Mouse (Mus musculus) CH12.LX (cell line): ENCODE data around the gene Rgs12. TPM values are rescaled to one million over a fixed set of nuclear protein-coding genes. Genes with fewer than 3 reads are reported as not detected.
A peak's percentile ranks its signal among the peaks of the same experiment; 100 is the strongest.

Experiments
- DNase-seq: peaks from one replicate; pipeline ENCODE4 v3.0.0-alpha.2; 2013; ENCODE audit errors: extremely low read depth
- H3K27ac ChIP-seq: 2 replicates; pipeline ENCODE4 v1.5.1; 2012; ENCODE audit warnings: low read depth, mild to moderate bottlenecking, control low read depth, moderate library complexity; ENCODE audit not compliant: insufficient read depth
- H3K27me3 ChIP-seq: replicated peaks from 2 replicates; pipeline ENCODE3; 2012; ENCODE audit warnings: inconsistent platforms
- H3K36me3 ChIP-seq, 2 experiments: replicated peaks in 1 of 2; 2 replicates each; pipeline versions ENCODE3 to v1.6.1; 2012; ENCODE audit warnings: inconsistent platforms in 1 of 2, low read length in 1 of 2, mild to moderate bottlenecking in 1 of 2, mixed read lengths in 1 of 2, moderate library complexity in 1 of 2; ENCODE audit not compliant: control insufficient read depth in 1 of 2, insufficient read depth in 1 of 2
- H3K4me1 ChIP-seq, 2 experiments: 2 replicates each; pipeline ENCODE4 v1.6.1; 2012; ENCODE audit warnings: inconsistent platforms in 1 of 2, moderate library complexity in 1 of 2; ENCODE audit not compliant: insufficient read depth in 2 of 2, control insufficient read depth in 1 of 2
- H3K4me2 ChIP-seq: 2 replicates; pipeline ENCODE4 v1.6.1; 2012; ENCODE audit warnings: low read depth, mild to moderate bottlenecking, control low read depth; ENCODE audit not compliant: poor library complexity, insufficient read depth, severe bottlenecking
- H3K4me3 ChIP-seq, 3 experiments: fragments of 150-350 bp in 1 of 3; sonication (generic) in 1 of 3; replicated peaks in 1 of 3; 2 replicates each; pipeline versions ENCODE3 to v1.5.1; 2011 to 2012; ENCODE audit warnings: low read depth in 2 of 3, low read length in 2 of 3, mild to moderate bottlenecking in 2 of 3, moderate library complexity in 2 of 3, control low read depth in 1 of 3, improper control_type of control experiment in 1 of 3, inconsistent platforms in 1 of 3, mixed read lengths in 1 of 3; ENCODE audit not compliant: poor library complexity in 1 of 3
- H3K79me2 ChIP-seq: replicated peaks from 2 replicates; pipeline ENCODE4 v1.6.1; 2012; ENCODE audit warnings: mild to moderate bottlenecking, moderate library complexity; ENCODE audit not compliant: control insufficient read depth, poor library complexity, insufficient read depth, severe bottlenecking; ENCODE audit errors: extremely low read depth
- H3K9ac ChIP-seq: 2 replicates; pipeline ENCODE4 v1.6.1; 2012; ENCODE audit warnings: low read depth, mild to moderate bottlenecking, control low read depth, moderate library complexity; ENCODE audit not compliant: insufficient read depth
- H3K9me3 ChIP-seq: replicated peaks from 2 replicates; pipeline ENCODE3; 2012; ENCODE audit warnings: low read length, inconsistent platforms, mixed read lengths
- CHD1 ChIP-seq: IDR thresholded peaks from 2 replicates; pipeline ENCODE4 v1.6.1; 2012; ENCODE audit warnings: low read depth, low read length, improper control_type of control experiment, inconsistent platforms
- CTCF ChIP-seq, 2 experiments: IDR thresholded peaks in 1 of 2; conservative IDR thresholded peaks in 1 of 2; 2 replicates each; pipeline ENCODE4 v1.5.1; 2011 to 2012; ENCODE audit warnings: low read depth in 2 of 2, low read length in 2 of 2, improper control_type of control experiment in 1 of 2, inconsistent platforms in 1 of 2, mild to moderate bottlenecking in 1 of 2, moderate library complexity in 1 of 2
- E2F4 ChIP-seq: IDR thresholded peaks from 2 replicates; pipeline ENCODE4 v1.6.1; 2011; ENCODE audit warnings: low read depth, low read length, improper control_type of control experiment; ENCODE audit not compliant: insufficient replicate concordance
- ELF1 ChIP-seq: IDR thresholded peaks from 2 replicates; pipeline ENCODE4 v1.6.1; 2014; ENCODE audit warnings: low read depth, mild to moderate bottlenecking, inconsistent platforms, low read length, improper control_type of control experiment
- EP300 ChIP-seq: IDR thresholded peaks from 2 replicates; pipeline ENCODE4 v1.6.1; 2011; ENCODE audit warnings: low read length, improper control_type of control experiment
- ETS1 ChIP-seq: conservative IDR thresholded peaks from 2 replicates; pipeline ENCODE4 v1.6.1; 2012; ENCODE audit warnings: low read depth, mild to moderate bottlenecking, inconsistent platforms, low read length, improper control_type of control experiment, moderate library complexity
- IRF4 ChIP-seq: IDR thresholded peaks from 2 replicates; pipeline ENCODE4 v1.6.1; 2014; ENCODE audit warnings: low read depth, mild to moderate bottlenecking, inconsistent platforms, low read length, improper control_type of control experiment
- MAX ChIP-seq: IDR thresholded peaks from 2 replicates; pipeline ENCODE4 v1.6.1; 2011; ENCODE audit warnings: low read length, improper control_type of control experiment
- MAZ ChIP-seq: IDR thresholded peaks from 2 replicates; pipeline ENCODE4 v1.6.1; 2012; ENCODE audit warnings: low read depth, mild to moderate bottlenecking, inconsistent platforms, low read length, improper control_type of control experiment, moderate library complexity
- MEF2A ChIP-seq: IDR thresholded peaks from 2 replicates; pipeline ENCODE4 v1.6.1; 2014; ENCODE audit warnings: low read depth, mild to moderate bottlenecking, inconsistent platforms, low read length, improper control_type of control experiment, borderline replicate concordance
- MXI1 ChIP-seq: IDR thresholded peaks from 2 replicates; pipeline ENCODE4 v1.6.1; 2011; ENCODE audit warnings: mild to moderate bottlenecking, low read depth, low read length, improper control_type of control experiment
- MYC ChIP-seq: IDR thresholded peaks from 2 replicates; pipeline ENCODE4 v1.6.1; 2011; ENCODE audit warnings: low read depth, mild to moderate bottlenecking, improper control_type of control experiment, low read length
- PAX5 ChIP-seq: IDR thresholded peaks from 2 replicates; pipeline ENCODE4 v1.6.1; 2012; ENCODE audit warnings: low read length, inconsistent platforms, mixed read lengths
- RAD21 ChIP-seq: IDR thresholded peaks from 2 replicates; pipeline ENCODE4 v1.6.1; 2011; ENCODE audit warnings: low read depth, mild to moderate bottlenecking, low read length, improper control_type of control experiment, moderate library complexity
- SMC3 ChIP-seq: IDR thresholded peaks from 2 replicates; pipeline ENCODE4 v1.6.1; 2011; ENCODE audit warnings: low read depth, low read length, improper control_type of control experiment
- TCF12 ChIP-seq: IDR thresholded peaks from 2 replicates; pipeline ENCODE4 v1.6.1; 2014; ENCODE audit warnings: low read depth, mild to moderate bottlenecking, inconsistent platforms, low read length, improper control_type of control experiment
- USF1 ChIP-seq: IDR thresholded peaks from 2 replicates; pipeline ENCODE4 v1.6.1; 2014; ENCODE audit warnings: low read depth, mild to moderate bottlenecking, inconsistent platforms, low read length, improper control_type of control experiment
- ZC3H11A ChIP-seq: IDR thresholded peaks from 2 replicates; pipeline ENCODE4 v1.6.1; 2012; ENCODE audit warnings: low read depth, mild to moderate bottlenecking, inconsistent platforms, low read length, improper control_type of control experiment
- ZKSCAN1 ChIP-seq: IDR thresholded peaks from 2 replicates; pipeline ENCODE4 v1.6.1; 2012; ENCODE audit warnings: low read depth, inconsistent platforms, low read length, improper control_type of control experiment, borderline replicate concordance
- ZNF384 ChIP-seq: IDR thresholded peaks from 2 replicates; pipeline ENCODE4 v1.6.1; 2012; ENCODE audit warnings: low read depth, low read length, improper control_type of control experiment, inconsistent platforms
- dilution Hi-C: fragments of 300-500 bp; cut with MboI; formaldehyde crosslinking; loops from 2 replicates; pipeline ENCODE4 v1.14.3; 2020; ENCODE audit warnings: low sequenced_read_pairs; ENCODE audit not compliant: extremely low pct_unique_long_range_greater_than_20kb, extremely low pct_ligation_motif_present
- in situ Hi-C: fragments of 300-500 bp; cut with MboI; formaldehyde crosslinking; loops from 3 replicates; pipeline ENCODE4 v1.14.3; 2019; ENCODE audit warnings: low sequenced_read_pairs, low pct_ligation_motif_present, low pct_unique_long_range_greater_than_20kb, mixed read lengths
- polyA plus RNA-seq: library from polyadenylated mRNA; unstranded; fragments of >175 nt; gene quantifications from 2 replicates; pipeline ENCODE4 v1.2.1, GENCODE M21; 2012; ENCODE audit warnings: low read depth; ENCODE audit not compliant: insufficient read length
- total RNA-seq, 2 experiments: library from RNA; depleted of rRNA; stranded (reverse); fragments of 300-350 nt in 1 of 2; fragments of >200 nt in 1 of 2; gene quantifications; 2 replicates each; pipeline ENCODE4 v1.2.3; 2012 to 2014

The Rgs12 gene
- total and polyA plus RNA-seq, 3 experiments: 6.8 to 9.8 (median 8.1) TPM

DNA sequence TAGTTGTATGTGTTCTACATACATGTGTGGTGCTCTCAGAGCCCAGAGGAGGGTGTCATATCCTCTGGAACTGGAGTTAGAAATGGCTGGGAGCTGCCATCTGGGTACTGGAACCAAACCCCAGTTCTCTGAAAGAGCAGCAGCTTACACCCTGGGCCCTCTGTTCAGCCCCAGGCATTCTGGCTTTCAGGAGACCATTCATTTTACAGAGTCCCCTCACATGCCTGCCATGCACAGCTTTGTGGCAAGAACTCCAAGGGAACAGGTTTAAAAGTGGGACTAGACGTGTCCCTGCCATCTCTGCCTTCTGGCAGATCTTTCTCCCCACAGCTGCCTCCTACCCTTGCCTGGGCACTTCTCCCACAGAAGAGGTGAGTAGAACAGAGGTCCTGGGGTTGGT is 84.4 kb downstream of the Rgs12 start:
- H3K27me3 ChIP-seq: no peaks in the 10 kb centered on the region
- peaks cover 0 to 36% of the 10 kb centered on the region in 2 experiments for H3K36me3 ChIP-seq
- no peak for TF ChIP-seq ZNF384
- no peak for TF ChIP-seq SMC3
- no peak for TF ChIP-seq ELF1
- TF ChIP-seq ETS1: no peak
- no peak for TF ChIP-seq ZKSCAN1
- no peak for TF ChIP-seq TCF12
- TF ChIP-seq CHD1: no peak
- no peak for TF ChIP-seq CTCF (conservative IDR thresholded peaks at IDR 0.05 in 1 of 2, IDR thresholded peaks at IDR 0.05 in 1 of 2; ENCODE audit: low read depth in 2 of 2, low read length in 2 of 2)
- TF ChIP-seq ZC3H11A: no peak
- TF ChIP-seq MEF2A: no peak
- no peak for TF ChIP-seq MAX
- no peak for TF ChIP-seq MYC
- TF ChIP-seq MXI1: no peak
- TF ChIP-seq RAD21: no peak
- TF ChIP-seq USF1: no peak
- TF ChIP-seq E2F4: no peak
- TF ChIP-seq, all 38 proteins: peak for 0
- no peak overlapping the region for H3K4me3 ChIP-seq
- DNase-seq: no peak
- no peak overlapping the region for H3K4me2 ChIP-seq
- in situ Hi-C loops (loop anchor here (5.0 to 25.0 kb wide), 3 partner anchors 46 to 496 kb away; partner anchors contain the start of genes Grk4, Nop14 and Sh3bp2), dilution Hi-C loops (no loop called here)
- peaks cover 11 to 71% of the 10 kb centered on the region in 2 experiments for H3K4me1 ChIP-seq
- no peaks in the 10 kb centered on the region for H3K9me3 ChIP-seq
- H3K9ac ChIP-seq: no peak overlapping the region
- no peaks in the 10 kb centered on the region for H3K79me2 ChIP-seq
- no peak overlapping the region for H3K27ac ChIP-seq

DNA sequence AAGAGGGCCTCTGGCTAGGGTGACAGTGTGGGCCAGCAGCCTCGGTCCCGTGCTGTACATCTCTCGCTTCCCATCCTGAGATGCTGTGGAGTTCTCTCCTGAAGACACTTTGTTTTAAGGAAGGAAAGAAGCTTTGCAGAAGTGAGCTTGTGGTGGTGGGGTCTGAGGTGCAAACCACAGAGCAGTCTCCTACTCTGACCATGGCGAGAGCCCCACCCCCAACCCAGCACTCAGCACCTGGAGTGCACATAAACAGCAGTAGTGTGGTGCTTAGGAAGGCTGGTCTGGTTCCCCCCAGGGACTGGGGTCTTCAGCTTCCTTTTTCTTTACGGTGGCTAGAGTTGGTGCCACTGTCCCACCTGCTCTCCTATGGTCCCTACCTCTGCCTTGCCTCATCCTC is 85.9 kb downstream of the Rgs12 start:
- dilution Hi-C loops (no loop called here), in situ Hi-C loops (loop anchor here (5.0 to 25.0 kb wide), 3 partner anchors 118 to 498 kb away; partner anchors contain the start of genes Grk4, Nop14 and Sh3bp2)
- Histone ChIP-seq H3K4me3 (no peak overlapping the region), H3K27ac (no peak overlapping the region), H3K79me2 (no peaks in the 10 kb centered on the region), H3K9ac (no peak overlapping the region), H3K9me3 (no peaks in the 10 kb centered on the region), H3K36me3 (peaks cover 0 to 23% of the 10 kb centered on the region in 2 experiments), H3K27me3 (no peaks in the 10 kb centered on the region), H3K4me2 (no peak overlapping the region), H3K4me1 (peaks cover 11 to 56% of the 10 kb centered on the region in 2 experiments)
- TF ChIP-seq EP300 (peak; percentile 29; the same call in 1 of the 2 replicates), TCF12 (0 out of 2 replicates have a peak, but pooled peaks have one; percentile 20), IRF4 (peak; percentile 17; the same call in 1 of the 2 replicates), RAD21 (no peak), MAZ (no peak), PAX5 (no peak)
- peak; percentile 48 for DNase-seq
